Comparison of ENCODE assay signal across 16 mouse cellular contexts in genomic region chr17:35502762-35503161, GRCm38 (mm10). TPM values are rescaled to one million over a fixed set of nuclear protein-coding genes. Genes with fewer than 3 reads are reported as not detected.
"Had no signal": no experiment of that assay in that cellular context is flagged by ENCODE, and none has a peak within 500 bp of the region (broad histone marks: within the 10 kb centered on the region; RNA-seq: fewer than 3 reads in every experiment).

No protein-coding gene starts in this region.

- H3K9me3 ChIP-seq: limb, embryonic 12.5 days; neural tube, embryonic 13.5 days had no signal

- H3K9ac ChIP-seq: liver, embryonic 14.5 days; neural tube, embryonic 13.5 days had no signal

- H3K36me3 ChIP-seq: limb, embryonic 12.5 days; neural tube, embryonic 13.5 days had no signal

- H3K27ac ChIP-seq: left cerebral cortex, adult 2 months; liver, embryonic 14.5 days; neural tube, embryonic 13.5 days had no signal

- H3K4me3 ChIP-seq: left cerebral cortex, adult 2 months; limb, embryonic 12.5 days; neural tube, embryonic 13.5 days had no signal

- H3K4me2 ChIP-seq: limb, embryonic 12.5 days; neural tube, embryonic 13.5 days had no signal

- DNase-seq: kidney, adult 8-10 months; kidney, postnatal 25 days; liver; lung, adult 18-20 months; midbrain, embryonic 14.5 days; retina, postnatal 1 day; right cerebral cortex, postnatal 4 days; spleen, adult 18-20 months; thymus, adult 2 months; thymus, postnatal 25 days had no signal

RNA-seq across cellular contexts. Expression of gene Pou5f1, which starts 3.1 kb away (rescaled TPM):
- polyA plus RNA-seq: liver, embryonic 14.5 days; lung, embryonic 16.5 days; midbrain, embryonic 14.5 days; neural tube, embryonic 13.5 days; urinary bladder, adult 2 months had no signal

RNA-seq across cellular contexts. Expression of gene H2-Q10, which starts 32.9 kb away (rescaled TPM):
- polyA plus RNA-seq: midbrain, embryonic 14.5 days; neural tube, embryonic 13.5 days had no signal
